Mouse (Mus musculus): ENCODE measurements around the gene Angel1. TPM values are rescaled to one million over a fixed set of nuclear protein-coding genes. Genes with fewer than 3 reads are reported as not detected.

Gene Angel1
- polyA plus RNA-seq, 1 experiment from 2014 or later = 12.1 TPM

DNA sequence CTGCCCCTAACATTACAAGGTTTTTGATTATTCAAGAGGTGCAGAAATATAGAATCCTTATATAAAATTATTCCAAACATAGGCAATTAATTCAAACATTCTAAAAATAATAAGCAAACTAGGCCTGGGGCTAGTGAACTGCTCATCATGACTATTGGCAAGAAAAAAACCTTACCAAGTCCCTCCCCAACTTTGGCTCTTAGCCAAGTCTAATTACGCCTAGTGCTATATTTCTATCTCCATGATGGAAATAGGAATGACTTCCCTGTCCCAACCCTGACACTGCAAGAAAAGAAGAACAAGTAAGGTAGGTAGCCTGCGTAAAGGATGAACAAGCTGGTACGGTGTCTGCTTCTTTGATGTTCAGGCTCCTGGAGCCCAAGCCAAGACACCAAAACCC is 23.6 kb downstream of the Angel1 start:
- 75% methylated on average over 3 of the region's 3 CpGs for WGBS
- Histone ChIP-seq H3K4me1 (peaks cover 21% of the 10 kb centered on the region; the same call in 1 of the 2 replicates), H3K4me3 (replicated peaks) (no peak overlapping the region), H3K36me3 (0 out of 2 replicates have a peak, but pooled peaks cover 3% of the 10 kb centered on the region), H3K27ac (replicated peaks) (no peak overlapping the region), H3K27me3 (no peaks in the 10 kb centered on the region), H3K9me3 (replicated peaks) (no peaks in the 10 kb centered on the region), H3K9ac (no peak overlapping the region), H3K4me2 (replicated peaks) (no peak overlapping the region)
- ATAC-seq (ENCODE audit: insufficient number of reproducible peaks, low FRiP score, low TSS enrichment, low read depth) = no peak

DNA sequence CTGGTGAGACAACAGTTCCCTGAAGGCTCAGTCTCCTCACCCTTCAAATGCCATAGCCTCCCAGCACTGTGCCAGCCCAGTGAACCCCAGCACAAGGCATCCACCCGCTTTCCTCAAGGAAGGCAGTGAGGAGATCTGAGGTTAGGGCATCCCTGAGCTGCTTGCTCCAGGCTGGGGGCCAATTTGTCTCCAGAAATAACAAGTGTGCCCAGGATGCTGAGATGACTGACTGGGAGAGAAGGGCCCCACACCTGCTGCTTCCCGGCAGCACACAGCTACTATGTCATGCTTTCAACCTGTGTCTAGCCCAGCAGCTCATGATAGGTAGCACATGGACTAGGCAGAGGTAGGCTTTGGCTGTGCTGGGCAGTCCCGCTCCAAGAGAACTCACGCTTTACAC is 24.8 kb downstream of the Angel1 start:
- Histone ChIP-seq H3K36me3 (peaks cover 5% of the 10 kb centered on the region; the same call in 1 of the 2 replicates), H3K9ac (no peak overlapping the region), H3K4me3 (replicated peaks) (no peak overlapping the region), H3K27ac (replicated peaks) (no peak overlapping the region), H3K4me2 (replicated peaks) (no peak overlapping the region), H3K4me1 (peaks cover 21% of the 10 kb centered on the region; the same call in 1 of the 2 replicates), H3K27me3 (no peaks in the 10 kb centered on the region), H3K9me3 (replicated peaks) (no peaks in the 10 kb centered on the region; the same call in 1 of the 2 replicates)
- WGBS = 80% methylated on average over 4 of the region's 4 CpGs
- ATAC-seq (ENCODE audit: insufficient number of reproducible peaks, low FRiP score, low TSS enrichment, low read depth) = no peak

DNA sequence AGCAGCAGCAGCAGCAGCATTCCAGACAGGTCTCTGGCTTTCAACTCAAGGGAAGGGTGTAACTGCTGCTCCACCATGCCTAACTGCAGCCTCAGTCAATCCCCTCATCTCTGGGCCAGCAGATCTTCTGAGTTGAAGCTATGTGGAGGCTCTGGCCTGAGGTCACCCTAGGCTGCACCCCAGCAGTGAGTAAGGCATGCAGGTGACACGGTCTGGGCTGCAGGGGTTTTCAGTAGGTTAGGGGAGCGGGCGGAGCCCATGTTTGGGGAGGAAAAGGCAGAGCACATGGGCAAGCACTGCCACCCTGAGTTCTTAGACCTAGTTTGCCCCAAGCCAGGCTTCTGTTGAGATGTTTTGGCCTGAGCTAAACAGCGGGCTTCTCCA is 25.3 kb downstream of the Angel1 start:
- no peak for ATAC-seq (ENCODE audit: insufficient number of reproducible peaks, low FRiP score, low TSS enrichment, low read depth)
- Histone ChIP-seq H3K4me2 (replicated peaks) (no peak overlapping the region), H3K9ac (no peak overlapping the region), H3K27me3 (no peaks in the 10 kb centered on the region), H3K36me3 (peaks cover 10% of the 10 kb centered on the region; the same call in 1 of the 2 replicates), H3K4me1 (peaks cover 21% of the 10 kb centered on the region; the same call in 1 of the 2 replicates), H3K4me3 (replicated peaks) (no peak overlapping the region), H3K27ac (replicated peaks) (no peak overlapping the region), H3K9me3 (replicated peaks) (no peaks in the 10 kb centered on the region; the same call in 1 of the 2 replicates)
- WGBS = 67% methylated on average over 4 of the region's 4 CpGs

DNA sequence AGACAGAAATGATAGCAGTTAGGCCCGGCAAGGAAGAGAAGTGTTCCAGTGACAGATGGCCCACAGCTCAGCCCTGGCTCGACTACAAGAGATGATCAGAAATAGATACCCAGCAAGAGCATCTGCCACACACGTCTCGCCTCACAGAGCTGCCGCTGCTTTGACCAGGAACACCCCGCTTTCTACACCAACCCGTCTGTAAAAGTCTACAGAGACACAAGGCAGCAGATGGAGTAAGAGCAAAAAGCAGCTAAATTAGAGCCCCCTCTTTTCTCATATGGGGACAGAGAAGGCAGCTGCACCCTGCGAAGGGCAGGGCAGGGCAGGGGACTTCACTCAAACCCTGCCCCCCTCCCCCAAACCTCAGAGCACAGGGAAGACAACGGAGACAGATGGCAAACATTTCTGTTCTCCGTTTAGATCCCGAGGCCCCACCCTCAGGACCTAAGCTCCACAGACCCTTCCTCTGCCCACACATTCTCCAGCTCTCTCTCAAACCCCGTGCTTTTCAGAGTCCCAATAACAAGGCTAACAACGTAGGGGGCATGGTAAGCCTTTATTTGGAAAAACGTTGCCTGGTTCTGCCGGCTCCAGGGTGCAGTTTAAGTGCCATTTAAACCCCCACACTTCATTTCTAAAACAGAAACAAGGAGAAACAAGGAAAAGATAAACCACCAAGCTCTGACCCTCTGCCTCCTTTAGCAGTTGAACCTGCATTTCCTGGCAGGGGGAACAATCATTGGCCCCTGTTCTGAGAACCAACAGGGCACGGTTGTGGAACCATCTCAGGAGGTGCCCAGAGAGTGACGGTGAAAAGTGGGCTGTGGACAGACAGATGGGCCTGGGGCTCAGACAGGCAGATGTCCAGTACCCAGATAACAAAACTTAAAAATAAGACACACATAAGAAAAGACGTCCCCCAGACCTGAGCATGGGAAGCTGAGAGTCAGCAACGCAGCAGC is 26.0 kb downstream of the Angel1 start:
- no peak overlapping the region for H3K9ac ChIP-seq
- WGBS = 25% methylated on average over 19 of the region's 19 CpGs
- peaks cover 12% of the 10 kb centered on the region; the same call in 1 of the 2 replicates for H3K36me3 ChIP-seq
- no peak; the same call in 1 of the 2 replicates for ATAC-seq (ENCODE audit: insufficient number of reproducible peaks, low FRiP score, low TSS enrichment, low read depth)
- no peak overlapping the region; the same call in 1 of the 2 replicates for H3K4me2 ChIP-seq (replicated peaks)
- no peak overlapping the region for H3K4me3 ChIP-seq (replicated peaks)
- H3K4me1 ChIP-seq = peaks cover 21% of the 10 kb centered on the region; the same call in 1 of the 2 replicates
- peak overlapping the region; percentile 3; the same call in 1 of the 2 replicates for H3K27ac ChIP-seq (replicated peaks)
- H3K9me3 ChIP-seq (replicated peaks) = no peaks in the 10 kb centered on the region; the same call in 1 of the 2 replicates
- H3K27me3 ChIP-seq = no peaks in the 10 kb centered on the region

DNA sequence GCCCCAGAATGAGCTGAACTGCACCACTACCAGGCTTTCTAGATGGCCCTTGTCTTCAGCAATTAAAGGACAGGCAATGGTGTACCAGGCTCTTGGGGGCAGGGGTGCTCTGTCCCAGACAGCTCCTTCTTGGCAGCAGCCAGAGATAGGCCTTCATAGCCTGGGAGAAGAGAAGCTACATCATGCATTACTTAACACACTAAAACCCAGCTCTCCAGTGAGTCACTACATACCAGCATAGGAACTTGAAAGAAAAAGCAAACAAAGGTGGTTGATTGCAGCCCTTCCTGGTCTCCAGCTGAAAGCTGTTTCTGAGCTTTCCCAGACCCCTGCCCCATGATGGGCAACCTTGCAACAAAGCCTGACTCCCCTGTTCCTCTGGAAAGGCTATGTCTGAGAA is 27.7 kb downstream of the Angel1 start:
- no peaks in the 10 kb centered on the region; the same call in 1 of the 2 replicates for H3K9me3 ChIP-seq (replicated peaks)
- H3K4me3 ChIP-seq (replicated peaks) = no peak overlapping the region
- peaks cover 21% of the 10 kb centered on the region; the same call in 1 of the 2 replicates for H3K4me1 ChIP-seq
- no peaks in the 10 kb centered on the region for H3K27me3 ChIP-seq
- no peak overlapping the region for H3K9ac ChIP-seq
- ATAC-seq (ENCODE audit: insufficient number of reproducible peaks, low FRiP score, low TSS enrichment, low read depth) = no peak
- no peak overlapping the region for H3K4me2 ChIP-seq (replicated peaks)
- no peak overlapping the region for H3K27ac ChIP-seq (replicated peaks)
- H3K36me3 ChIP-seq = peaks cover 8% of the 10 kb centered on the region; the same call in 1 of the 2 replicates

DNA sequence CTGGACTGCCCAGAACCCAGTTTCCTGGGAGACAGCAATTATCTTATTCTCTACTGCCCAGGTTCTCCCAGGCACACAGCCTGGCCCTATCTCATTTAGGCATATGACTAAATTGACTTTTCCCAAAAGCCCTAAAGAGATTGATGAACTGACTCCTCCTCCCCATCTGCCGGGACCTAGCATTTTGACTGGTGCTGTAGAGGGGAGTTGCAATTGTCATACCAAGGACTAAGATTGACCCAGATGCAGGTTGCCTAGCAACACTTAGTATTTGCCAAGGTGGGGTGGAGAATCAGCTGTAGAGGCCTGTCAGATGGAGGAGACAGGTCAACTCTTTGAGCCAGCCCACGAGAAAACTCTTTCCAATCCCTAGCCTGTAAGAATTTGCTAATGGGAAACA is 28.3 kb downstream of the Angel1 start:
- Histone ChIP-seq H3K27me3 (no peaks in the 10 kb centered on the region), H3K9me3 (replicated peaks) (no peaks in the 10 kb centered on the region; the same call in 1 of the 2 replicates), H3K4me3 (replicated peaks) (no peak overlapping the region), H3K4me2 (replicated peaks) (no peak overlapping the region), H3K36me3 (peaks cover 8% of the 10 kb centered on the region; the same call in 1 of the 2 replicates), H3K27ac (replicated peaks) (no peak overlapping the region), H3K4me1 (peaks cover 21% of the 10 kb centered on the region; the same call in 1 of the 2 replicates), H3K9ac (no peak overlapping the region)
- no peak for ATAC-seq (ENCODE audit: insufficient number of reproducible peaks, low FRiP score, low TSS enrichment, low read depth)
- WGBS = 84% methylated on average over 2 of the region's 2 CpGs

DNA sequence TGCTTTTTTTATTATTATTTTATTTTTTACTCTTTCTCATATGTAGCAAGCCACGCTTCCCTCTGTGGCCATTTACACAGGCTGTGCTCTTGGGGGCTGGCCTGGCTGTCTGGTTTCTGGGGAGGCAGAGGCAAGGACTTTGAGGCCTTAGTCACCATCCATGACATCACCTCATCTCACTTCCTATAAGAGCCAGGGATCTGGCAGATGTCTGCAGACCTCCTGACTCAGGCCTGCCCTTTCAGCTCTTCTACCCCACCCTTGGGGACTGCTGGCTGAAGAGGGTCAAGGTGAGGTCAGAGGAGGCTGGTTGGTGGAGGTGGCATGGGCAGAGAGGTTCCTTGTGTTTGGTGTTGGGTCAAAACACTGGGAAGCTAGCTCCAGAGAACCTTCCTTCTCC is 31.8 kb downstream of the Angel1 start:
- no peak overlapping the region for H3K9ac ChIP-seq
- WGBS = 69% methylated on average over 1 of the region's 1 CpGs
- no peaks in the 10 kb centered on the region for H3K27me3 ChIP-seq
- H3K4me3 ChIP-seq (replicated peaks) = no peak overlapping the region
- H3K4me1 ChIP-seq = 0 out of 2 replicates have a peak, but pooled peaks cover 8% of the 10 kb centered on the region
- no peaks in the 10 kb centered on the region; the same call in 1 of the 2 replicates for H3K9me3 ChIP-seq (replicated peaks)
- H3K36me3 ChIP-seq = peaks cover 16% of the 10 kb centered on the region; the same call in 1 of the 2 replicates
- ATAC-seq (ENCODE audit: insufficient number of reproducible peaks, low FRiP score, low TSS enrichment, low read depth) = no peak
- H3K27ac ChIP-seq (replicated peaks) = no peak overlapping the region
- H3K4me2 ChIP-seq (replicated peaks) = no peak overlapping the region

DNA sequence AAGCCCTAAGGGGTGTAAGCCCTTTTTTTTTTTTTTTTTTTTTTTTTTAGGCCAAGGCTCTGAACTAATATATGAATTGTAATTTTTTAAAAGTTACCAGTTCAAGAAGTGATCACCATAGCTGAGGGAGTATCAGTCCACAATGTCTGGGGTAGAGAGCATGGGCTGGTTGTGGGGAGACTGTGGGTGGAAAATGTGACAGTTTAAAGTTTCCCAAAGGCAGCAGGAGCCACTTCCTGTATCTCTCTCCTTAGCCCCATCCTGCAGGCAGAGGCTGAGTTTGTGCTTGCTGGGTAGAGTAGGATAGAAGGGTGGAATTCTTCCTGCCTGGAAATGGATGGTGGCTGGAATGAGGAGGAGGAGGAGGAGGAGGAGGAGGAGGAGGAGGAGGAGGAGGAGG is 32.9 kb downstream of the Angel1 start:
- Histone ChIP-seq H3K4me1 (0 out of 2 replicates have a peak, but pooled peaks cover 5% of the 10 kb centered on the region), H3K27ac (replicated peaks) (no peak overlapping the region), H3K36me3 (peaks cover 24% of the 10 kb centered on the region; the same call in 1 of the 2 replicates), H3K9me3 (replicated peaks) (no peaks in the 10 kb centered on the region; the same call in 1 of the 2 replicates), H3K27me3 (no peaks in the 10 kb centered on the region), H3K4me3 (replicated peaks) (no peak overlapping the region), H3K4me2 (replicated peaks) (no peak overlapping the region), H3K9ac (no peak overlapping the region)
- no peak for ATAC-seq (ENCODE audit: insufficient number of reproducible peaks, low FRiP score, low TSS enrichment, low read depth)

DNA sequence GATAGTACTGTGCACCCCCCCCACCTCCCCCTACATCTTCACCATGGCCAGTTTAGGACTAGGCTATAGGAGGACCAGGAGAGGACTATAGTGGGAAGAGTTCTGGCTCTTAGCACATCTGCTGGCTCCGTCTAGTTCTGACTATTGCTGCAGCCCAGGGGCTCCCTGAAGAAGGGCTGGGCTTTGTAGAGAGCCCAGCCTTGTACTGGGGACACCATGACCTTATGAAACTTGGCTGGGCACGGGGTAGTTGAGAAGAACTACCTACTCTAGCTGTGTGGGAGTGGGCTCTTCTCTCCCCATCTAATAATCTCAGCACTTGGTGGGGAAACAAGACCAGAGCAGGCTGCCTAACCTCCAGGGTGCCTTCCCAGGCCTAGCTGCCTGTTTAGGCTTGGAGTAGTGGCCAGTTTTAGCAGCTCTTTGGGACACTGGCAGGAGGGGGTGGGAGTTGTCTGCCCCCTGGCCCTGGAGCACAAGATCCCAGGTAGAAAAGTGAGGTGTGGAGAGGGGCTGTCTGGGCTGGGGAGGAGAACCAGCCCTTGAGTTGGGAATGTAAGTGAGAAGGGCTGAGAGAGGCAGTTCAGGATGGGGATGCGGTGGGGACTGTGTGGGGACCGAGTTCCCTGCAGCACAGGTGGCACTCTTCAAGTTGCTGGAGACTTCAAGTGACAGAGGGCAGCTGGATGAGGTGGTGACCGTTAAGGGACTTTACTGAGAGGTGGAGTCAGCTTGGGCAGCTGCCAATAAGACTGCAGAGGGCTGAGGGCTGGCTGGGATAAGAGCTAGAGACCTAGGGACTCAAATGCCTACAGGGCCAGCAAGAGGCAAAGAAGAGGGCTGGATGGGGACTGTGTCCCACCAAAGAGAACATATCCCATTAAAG is 33.5 kb downstream of the Angel1 start:
- Histone ChIP-seq H3K4me3 (replicated peaks) (no peak overlapping the region), H3K4me1 (0 out of 2 replicates have a peak, but pooled peaks cover 5% of the 10 kb centered on the region), H3K9ac (no peak overlapping the region), H3K4me2 (replicated peaks) (no peak overlapping the region), H3K9me3 (replicated peaks) (no peaks in the 10 kb centered on the region; the same call in 1 of the 2 replicates), H3K27me3 (no peaks in the 10 kb centered on the region), H3K36me3 (peaks cover 24% of the 10 kb centered on the region; the same call in 1 of the 2 replicates), H3K27ac (replicated peaks) (no peak overlapping the region)
- 67% methylated on average over 5 of the region's 5 CpGs for WGBS
- no peak for ATAC-seq (ENCODE audit: insufficient number of reproducible peaks, low FRiP score, low TSS enrichment, low read depth)

DNA sequence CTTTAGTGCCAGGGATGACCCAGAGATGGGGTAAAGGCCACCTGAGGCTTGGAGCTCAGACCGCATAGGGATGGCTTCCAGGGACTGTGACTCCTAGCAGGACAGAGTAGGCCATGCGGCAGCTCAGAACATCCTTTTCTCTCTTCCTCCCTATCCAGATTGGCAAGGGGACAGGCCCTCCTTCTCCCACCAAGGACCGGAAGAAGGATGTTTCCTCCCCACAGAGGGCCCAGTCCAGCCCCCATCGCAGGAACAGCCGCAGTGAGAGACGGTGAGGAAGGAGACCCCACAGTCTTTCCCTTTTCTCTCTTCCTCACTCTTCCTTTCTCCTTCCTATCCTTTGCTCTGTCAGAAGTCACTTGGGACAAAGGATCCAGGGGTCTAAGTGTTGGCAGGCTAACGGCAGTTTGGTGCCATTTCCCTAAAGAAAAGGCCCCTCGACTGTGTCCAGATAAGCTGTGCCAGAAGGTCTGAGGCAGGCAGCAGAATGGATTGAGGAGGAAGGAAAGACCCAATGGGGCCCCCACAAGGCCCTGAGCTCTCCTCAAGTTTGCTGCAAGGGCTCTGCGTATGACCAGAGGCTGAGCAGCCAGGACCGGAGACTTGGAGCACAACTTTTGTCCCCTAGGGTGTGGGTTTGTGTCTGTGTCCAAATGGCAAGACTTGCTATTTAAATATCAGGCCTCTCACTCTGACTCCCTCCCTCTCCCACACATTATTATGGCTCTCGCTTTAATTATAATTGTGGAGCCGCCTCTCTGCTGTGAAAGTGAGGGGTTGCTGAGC is 35.4 kb downstream of the Angel1 start:
- H3K27me3 ChIP-seq = no peaks in the 10 kb centered on the region
- H3K36me3 ChIP-seq = peaks cover 17% of the 10 kb centered on the region; the same call in 1 of the 2 replicates
- WGBS = 74% methylated on average over 12 of the region's 12 CpGs
- H3K4me3 ChIP-seq (replicated peaks) = no peak overlapping the region
- peaks cover 9% of the 10 kb centered on the region; the same call in 1 of the 2 replicates for H3K4me1 ChIP-seq
- H3K9me3 ChIP-seq (replicated peaks) = no peaks in the 10 kb centered on the region
- H3K27ac ChIP-seq (replicated peaks) = no peak overlapping the region
- H3K4me2 ChIP-seq (replicated peaks) = no peak overlapping the region
- no peak for ATAC-seq (ENCODE audit: insufficient number of reproducible peaks, low FRiP score, low TSS enrichment, low read depth)
- no peak overlapping the region for H3K9ac ChIP-seq
